Mouse (Mus musculus) frontal cortex, adult (tissue): ENCODE measurements around the gene Zgrf1.
A peak's percentile ranks its signal among the peaks of the same experiment; 100 is the strongest.

ENCODE experiments used
- ATAC-seq: cut with Nextera tagmentation; 2 replicates; pipeline ENCODE4 v1.9.2; 2017; ENCODE audit warnings: mild to moderate bottlenecking, moderate library complexity, mixed read lengths; ENCODE audit not compliant: low TSS enrichment

Gene Zgrf1

DNA sequence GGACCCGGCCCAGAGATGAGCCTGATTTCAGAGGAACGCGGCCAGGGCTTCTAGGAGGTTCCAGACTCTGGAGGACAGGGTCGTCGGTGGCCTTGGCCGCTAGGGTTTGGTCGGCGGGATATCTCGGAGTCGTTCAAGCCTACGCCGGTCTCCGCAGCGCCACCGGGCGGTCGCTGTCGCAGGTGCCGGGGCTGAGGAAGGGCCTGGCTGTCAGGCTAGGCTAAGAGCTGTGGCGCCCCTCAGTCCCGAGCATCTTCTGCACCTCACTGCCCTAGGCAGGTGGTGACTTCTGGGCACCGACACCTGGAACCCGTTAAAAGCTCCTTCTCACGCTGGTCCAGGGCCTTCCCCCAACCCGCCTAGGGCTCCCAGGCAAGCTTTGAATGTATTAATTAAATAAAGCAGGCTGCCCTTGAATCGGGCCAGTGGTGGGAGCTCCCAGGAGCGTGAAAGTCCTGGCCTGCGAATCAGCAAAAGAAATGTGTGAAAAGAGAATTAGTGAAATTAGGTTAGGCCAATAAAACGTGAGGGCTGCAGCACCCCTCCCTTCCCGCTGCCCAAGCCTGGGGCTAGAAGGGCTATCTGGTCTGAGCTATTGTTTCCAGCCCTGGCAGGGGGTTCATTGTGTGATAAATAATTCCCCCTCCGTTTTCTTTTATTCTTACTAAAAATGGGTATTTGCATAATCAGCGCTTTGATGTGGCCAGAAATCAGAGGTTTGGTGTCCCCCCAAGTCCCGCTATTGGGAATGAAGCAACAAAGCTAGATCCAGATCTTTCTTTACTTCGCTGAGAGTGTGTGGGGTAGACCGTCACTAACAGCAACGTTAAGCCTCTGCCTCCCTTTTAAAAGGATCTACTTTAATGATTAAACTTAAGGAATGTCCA, 86.8 kb downstream of the Zgrf1 start:
- ATAC-seq: no peak

DNA sequence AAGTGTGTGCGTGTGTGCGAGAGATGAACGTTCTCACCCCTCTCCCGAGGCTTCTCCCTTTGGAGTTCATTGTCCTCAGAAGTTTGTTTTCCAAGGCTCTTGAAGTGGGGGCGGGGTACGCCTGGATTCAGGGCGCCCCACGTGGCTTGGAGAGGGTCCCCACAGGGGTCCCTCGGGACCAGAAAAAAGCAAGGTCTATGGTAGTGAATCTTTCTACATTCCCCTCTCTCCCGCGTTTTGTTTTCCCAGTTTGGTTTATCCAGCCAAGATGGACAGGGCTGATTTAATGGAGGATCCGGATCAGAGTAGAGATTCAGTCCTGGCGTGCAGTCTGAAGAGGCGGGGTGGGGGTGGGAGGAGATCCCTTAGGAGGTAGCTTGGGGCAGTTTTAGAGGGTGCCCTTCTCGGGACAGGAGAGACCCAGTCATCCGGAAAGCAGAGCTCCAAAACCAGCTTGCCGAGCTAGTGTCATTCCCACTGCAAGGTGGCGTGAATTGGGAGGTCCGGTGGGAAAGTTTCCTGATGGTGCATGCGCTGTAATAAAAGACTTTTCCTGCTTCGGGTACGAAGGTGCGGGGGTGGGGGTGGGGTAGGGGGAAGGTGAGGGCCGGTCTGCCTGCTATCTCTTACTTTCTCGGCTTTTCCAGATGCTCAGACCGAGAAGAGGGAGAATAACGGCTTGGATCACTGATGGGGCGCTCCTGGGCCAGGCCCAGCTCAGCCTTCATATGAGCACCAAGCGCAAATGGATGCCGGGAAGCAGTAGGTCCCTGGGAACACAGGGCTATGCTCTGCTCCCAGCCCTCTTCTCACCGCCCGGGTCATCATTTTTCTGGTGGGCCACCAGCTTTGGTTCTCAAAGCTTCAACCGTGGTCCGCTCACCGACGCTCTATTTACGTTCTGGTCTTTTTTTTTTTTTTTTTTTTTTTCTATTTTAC, 87.7 kb downstream of the Zgrf1 start:
- ATAC-seq: no peak

GRCm38 (mm10) chr3:127642211-127642610, 88.9 kb downstream of the Zgrf1 start:
- no peak for ATAC-seq

GRCm38 (mm10) chr3:127646156-127646825, 93.0 kb downstream of the Zgrf1 start:
- no peak for ATAC-seq

- no peak for ATAC-seq
Observed at GRCm38 (mm10) chr3:127651742-127652653, 98.7 kb downstream of the Zgrf1 start.

DNA sequence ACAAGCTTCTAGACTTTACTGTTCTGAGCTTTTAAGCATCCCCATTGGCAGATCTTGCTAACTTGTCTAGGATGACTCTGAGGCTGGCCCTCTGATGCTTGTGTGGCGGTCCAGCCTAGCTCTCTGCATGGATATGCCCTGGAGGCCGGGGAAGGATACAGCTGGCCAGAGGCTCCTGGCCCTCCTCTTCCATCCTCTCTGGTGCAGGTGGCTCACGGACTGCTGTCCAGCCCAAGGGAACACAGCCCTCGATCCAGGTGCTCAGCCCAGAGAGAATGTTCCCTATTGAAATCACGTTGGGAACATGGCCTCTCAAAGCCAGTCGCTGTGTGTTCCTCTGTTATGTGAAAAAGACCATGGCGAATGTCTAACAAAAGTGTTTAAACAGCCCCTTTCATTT, 107.4 kb downstream of the Zgrf1 start:
- ATAC-seq: no peak

DNA sequence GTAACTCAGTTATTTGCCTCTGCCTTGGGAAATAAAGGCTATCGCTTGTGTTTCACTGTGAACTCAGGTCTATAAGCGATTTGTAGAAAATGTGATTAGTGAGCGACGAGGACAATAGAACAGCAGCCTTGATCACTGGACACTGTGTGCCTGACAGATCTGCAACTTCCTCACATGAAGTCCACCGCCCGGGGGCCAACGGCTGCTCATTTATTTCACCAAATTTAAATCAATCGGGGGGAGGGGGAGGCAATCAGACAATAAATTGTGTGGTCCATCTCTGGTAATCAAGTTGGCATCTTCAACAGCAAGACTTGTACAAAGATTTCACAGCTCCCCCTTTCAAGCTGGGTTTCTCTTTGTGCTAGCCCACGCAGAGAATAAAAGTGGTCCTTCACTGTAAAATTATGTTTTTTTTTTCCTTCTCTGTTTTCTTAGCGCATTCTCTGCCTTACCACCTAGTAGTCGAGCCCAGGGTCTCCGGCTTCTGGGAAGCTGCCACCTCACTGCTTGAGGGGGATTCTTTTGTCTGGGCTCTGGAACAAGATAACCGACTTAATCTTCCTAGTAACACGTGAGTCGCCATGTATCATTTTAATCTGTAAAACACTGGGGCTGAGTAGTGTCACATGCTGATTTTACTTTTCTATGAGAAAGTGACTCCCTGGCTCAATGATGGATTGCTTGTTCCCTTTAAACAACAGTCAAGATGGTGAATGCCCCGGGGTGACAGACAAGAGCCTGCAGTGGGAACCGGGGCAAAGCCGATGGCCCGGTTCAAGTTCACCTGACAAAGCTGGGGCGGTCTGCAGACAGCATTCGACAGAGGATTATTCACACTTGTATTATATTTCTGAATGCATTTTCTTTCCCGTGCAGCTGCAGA, 108.6 kb downstream of the Zgrf1 start:
- 0 out of 2 replicates have a peak, but pooled peaks have one; percentile 27 for ATAC-seq
